Mouse (Mus musculus): ENCODE measurements around the gene Net1.
"Not testable (repeated sequence)": the region's sequence is repeated elsewhere in the genome, so short reads cannot be mapped to it uniquely, and the experiment has no call there.

The Net1 gene

GRCm38 (mm10) chr13:3890061-3890460 is 28.0 kb downstream of the Net1 start:
- no peak for DNase-seq (ENCODE audit: low spot score)

DNA sequence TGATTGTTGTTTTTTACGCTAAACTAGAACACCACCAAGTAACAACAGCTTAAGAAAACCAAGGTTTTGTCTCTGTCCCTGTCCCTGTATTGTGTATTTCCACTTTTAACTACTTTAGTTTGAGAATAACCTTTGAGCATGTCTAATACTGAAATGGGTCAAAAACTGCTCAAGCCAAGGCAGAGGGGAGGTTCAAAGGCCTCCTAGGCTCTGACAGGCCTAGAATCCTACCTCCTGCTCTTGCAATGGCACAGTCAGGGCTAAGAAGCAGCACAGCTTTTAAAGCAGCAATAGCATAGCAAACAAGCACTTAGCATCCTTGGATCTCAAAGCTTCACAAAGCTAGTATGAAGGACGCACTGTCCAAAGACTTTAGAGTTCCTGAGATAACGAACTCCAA is 28.9 kb downstream of the Net1 start:
- no peak for DNase-seq (ENCODE audit: low spot score)

- DNase-seq (ENCODE audit: low spot score): no peak
These were observed 31.4 kb downstream of the Net1 start for GRCm38 (mm10) chr13:3886663-3887062.

GRCm38 (mm10) chr13:3877679-3878220 is 40.3 kb downstream of the Net1 start:
- DNase-seq (ENCODE audit: low spot score): no peak

- DNase-seq (ENCODE audit: low spot score): no peak
These were observed 40.8 kb downstream of the Net1 start for GRCm38 (mm10) chr13:3877185-3877584.

- DNase-seq (ENCODE audit: low spot score): no peak
These were observed 41.6 kb downstream of the Net1 start for GRCm38 (mm10) chr13:3876448-3876847.

GRCm38 (mm10) chr13:3872832-3873231 is 45.2 kb downstream of the Net1 start:
- DNase-seq (ENCODE audit: low spot score): no peak

GRCm38 (mm10) chr13:3869901-3870300 is 48.1 kb downstream of the Net1 start:
- no peak for DNase-seq (ENCODE audit: low spot score)

DNA sequence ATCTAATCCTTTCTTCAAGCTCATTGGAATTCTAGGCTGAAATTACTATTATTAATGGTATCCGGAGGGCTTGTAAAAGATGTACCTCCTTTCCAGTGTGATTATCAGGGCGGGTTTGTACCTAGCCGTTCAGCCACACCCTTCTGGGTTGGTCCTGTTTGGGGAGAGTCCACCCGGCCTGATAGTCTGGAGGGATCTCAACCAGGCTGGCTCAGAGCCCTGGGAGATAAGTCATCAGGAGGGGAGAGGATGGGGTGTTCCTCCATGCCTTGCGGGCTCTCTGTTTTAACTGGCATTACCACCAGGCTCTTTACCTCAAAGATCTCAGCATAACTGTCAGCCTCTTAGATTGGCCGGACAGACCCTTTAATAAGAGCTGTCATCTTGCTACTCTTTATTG is 50.9 kb downstream of the Net1 start:
- DNase-seq (ENCODE audit: low spot score): no peak

- DNase-seq (ENCODE audit: low spot score): no peak
These were observed 51.5 kb downstream of the Net1 start for GRCm38 (mm10) chr13:3866355-3867052.

DNA sequence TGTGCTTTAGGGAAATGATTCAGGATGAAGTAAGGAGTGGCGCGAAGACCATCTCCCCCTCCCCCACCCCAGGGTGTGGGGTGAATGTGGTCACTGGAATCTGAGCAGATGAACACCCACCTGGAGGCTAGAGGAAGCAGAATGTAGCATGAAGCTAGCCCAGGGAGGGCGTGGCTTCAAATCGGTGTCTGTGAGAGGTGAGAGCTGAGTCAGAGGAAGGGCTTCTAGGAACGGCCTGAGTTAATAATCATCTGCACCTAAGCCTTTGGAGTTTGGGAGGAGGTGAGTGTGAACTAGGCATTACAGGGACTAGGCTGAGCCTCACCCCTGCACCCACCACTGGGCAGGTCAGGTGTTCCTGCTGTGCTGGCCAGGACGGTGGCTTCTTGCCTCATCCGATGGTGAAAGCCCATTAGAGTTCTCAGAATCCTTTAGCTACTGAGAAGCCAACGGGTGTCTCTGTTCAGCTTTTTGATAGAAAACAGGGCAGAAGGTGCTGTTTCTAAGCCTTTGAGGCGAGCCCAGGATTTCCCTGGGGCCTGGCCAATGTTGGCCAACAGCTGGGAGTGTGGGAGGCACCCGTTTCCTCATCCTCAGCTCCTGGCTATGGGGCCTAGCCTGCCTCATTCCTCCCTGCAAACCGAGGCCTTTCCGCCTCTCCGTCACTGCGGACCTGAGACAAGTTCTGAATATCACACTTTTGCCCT is 52.2 kb downstream of the Net1 start:
- no peak for DNase-seq (ENCODE audit: low spot score)

GRCm38 (mm10) chr13:3862922-3863580 is 55.0 kb downstream of the Net1 start:
- DNase-seq (ENCODE audit: low spot score): no peak

DNA sequence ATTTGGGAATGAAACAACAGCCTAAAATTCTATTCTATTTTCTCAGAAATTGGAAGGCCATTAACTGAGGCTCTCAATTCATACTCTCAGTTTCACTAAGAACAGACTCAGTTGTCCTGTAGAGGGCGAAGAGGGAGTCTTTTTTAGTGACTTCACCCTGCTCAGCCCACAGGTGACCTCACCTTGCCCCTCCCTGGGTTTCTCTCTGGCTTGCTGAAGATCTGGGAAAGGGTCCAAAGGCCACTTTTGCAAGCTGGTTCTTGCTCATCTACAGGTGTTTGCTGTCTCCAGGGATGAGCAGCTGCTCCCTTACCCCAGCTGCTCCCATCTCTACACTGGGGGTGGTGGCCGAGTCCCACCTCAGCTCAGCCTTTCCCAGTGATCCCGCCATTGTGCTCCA is 55.7 kb downstream of the Net1 start:
- no peak for DNase-seq (ENCODE audit: low spot score)

DNA sequence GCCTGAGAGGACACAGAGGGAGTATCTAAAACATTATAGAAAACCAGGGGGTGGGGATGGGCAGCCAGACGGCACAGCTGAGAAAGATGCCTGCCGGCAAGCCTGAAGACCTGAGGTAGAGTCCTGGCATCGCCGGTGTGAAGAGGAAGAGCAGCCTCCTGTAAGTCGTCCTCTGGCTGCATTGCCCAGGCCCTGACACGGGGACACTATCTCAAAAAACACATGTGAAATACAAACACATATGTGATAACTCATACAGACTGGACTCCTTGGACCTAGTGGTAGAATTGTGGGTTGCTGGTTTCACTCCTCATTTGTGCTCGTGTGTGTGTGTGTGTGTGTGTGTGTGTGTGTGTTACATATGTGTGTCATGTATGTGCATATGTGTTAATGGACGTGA is 56.8 kb downstream of the Net1 start:
- no peak for DNase-seq (ENCODE audit: low spot score)

GRCm38 (mm10) chr13:3856252-3856651 is 61.8 kb downstream of the Net1 start:
- DNase-seq (ENCODE audit: low spot score): no peak

DNA sequence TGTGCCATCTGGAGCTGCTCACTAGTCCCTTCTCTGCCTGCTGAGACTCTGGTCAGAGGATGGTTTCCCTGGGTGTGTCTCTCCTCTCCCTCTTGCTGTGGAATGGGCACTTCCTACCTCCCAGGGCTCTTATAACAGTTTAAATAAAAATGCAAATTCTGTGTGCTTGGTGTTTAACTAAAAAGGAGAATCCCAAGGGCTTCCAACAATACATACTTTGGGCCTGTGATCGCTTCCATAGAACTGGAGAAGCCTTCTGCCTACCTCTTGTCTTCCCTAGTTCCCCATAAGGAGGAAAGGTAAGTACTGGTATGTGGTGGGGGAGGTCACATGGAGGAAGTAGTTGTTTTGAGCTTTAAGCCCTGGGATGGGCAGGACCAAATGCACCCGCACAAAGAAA is 63.2 kb downstream of the Net1 start:
- no peak for DNase-seq (ENCODE audit: low spot score)

DNA sequence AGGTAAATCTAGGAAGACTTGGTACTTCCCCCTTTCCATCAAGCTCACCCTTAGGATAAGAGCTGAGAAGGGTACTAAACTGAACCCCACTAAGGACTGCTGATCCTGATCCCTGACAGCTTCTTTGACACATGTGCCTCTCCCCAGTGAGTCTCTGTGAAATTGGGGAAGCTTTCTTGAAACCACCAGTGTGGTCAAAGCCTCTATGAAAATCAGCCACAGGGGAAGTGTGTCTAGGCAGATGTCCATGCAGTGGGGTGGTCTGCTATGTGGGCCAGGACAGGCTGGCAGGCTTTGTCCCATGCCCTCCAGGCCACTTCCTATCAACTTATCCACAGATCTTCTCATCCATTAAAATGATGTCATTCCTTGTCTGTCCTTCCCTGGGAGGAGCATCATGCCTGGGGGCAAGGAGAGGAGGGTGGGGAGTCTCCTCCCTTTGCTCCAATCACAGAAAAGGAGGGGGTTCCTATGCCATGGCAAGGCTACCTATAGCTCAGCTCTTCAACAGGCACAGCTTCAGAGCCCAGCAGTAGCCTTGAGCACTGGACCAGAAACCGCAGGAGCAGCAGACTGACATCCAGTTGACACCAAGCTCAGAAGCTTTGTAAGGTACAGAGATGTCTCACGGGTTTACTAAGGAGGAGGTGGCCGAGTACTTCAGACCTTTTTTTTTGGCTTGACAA is 64.2 kb downstream of the Net1 start, which contains the start of gene Calm5:
Calm5 (plus strand) TSS at position 526 of the 686 bp plus-strand sequence.
- DNase-seq (ENCODE audit: low spot score): not testable (repeated sequence)

DNA sequence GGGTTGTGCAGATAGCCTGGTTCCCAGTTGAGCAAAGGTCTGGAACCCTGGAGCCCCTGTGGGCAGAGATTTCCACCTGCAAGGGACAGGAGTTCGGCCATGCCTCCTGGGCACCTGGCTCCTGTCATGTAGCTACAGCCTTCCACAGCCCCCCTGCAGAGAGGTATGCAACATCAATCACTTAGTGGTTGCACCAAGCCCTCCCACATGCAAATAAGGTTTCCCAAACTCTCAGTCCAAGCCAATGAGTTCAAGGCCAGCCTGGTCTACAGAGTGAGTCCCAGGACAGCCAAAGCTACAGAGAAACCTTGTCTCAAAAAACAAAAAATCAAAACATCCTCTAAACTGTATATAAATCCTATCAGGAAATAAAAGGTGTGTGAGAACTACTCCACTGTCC is 67.7 kb downstream of the Net1 start:
- DNase-seq (ENCODE audit: low spot score): no peak

DNA sequence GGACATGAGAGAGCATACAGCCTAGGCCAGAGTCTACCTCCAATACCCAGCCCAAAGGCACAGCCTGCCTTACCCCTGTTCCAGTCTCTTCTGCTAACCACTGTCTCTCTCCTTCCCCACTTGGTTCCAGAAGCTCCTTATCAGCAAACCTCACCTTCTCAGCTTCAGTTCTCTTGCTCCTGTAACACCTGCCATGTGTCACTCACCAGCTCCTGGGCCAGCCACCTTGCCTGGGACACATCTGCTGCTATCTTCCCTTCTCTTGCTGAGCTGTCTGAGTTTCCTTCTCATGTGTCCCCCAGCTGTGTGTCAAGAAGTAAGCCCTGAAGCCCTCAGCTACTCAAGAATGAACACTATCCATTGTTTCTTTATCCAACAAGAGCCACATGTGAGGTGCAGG is 77.4 kb downstream of the Net1 start:
- DNase-seq (ENCODE audit: low spot score): not testable (repeated sequence)

- DNase-seq (ENCODE audit: low spot score): not testable (repeated sequence)
These were observed 80.7 kb downstream of the Net1 start, which contains the start of gene Calm4 for GRCm38 (mm10) chr13:3837312-3837807. TSS of gene Calm4 (plus strand) at chr13:3837757.

- not testable (repeated sequence) for DNase-seq (ENCODE audit: low spot score)
These were observed 84.4 kb downstream of the Net1 start for GRCm38 (mm10) chr13:3833644-3834043.

- no peak for DNase-seq (ENCODE audit: low spot score)
These were observed 85.6 kb downstream of the Net1 start for GRCm38 (mm10) chr13:3832450-3832849.
